ENCODE assay signal across 18 mouse cellular contexts in the genomic region with DNA sequence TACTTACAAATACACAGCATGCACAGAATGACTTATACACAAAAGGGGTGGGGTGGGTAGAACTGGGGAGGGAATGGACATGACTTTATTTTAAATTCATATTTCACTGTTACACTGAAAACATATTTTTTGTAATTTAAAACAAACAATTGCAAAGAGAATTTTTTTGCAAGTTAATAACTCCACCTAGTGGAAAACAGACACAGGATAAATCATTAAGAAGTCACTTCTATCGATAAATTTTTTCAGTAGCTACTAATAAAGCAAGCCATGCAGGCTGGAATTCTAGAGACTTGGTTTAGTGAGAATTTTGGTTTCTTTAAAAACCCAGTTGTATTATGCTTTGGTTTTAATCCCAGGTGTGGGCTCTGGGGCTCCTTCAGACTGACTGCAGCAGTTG.
"Had no signal": no experiment of that assay in that cellular context is flagged by ENCODE, and none has a peak within 500 bp of the region (broad histone marks: within the 10 kb centered on the region; RNA-seq: fewer than 3 reads in every experiment).

No protein-coding gene starts in this region.

- H3K27me3 ChIP-seq: limb, embryonic 13.5 days; liver, embryonic 13.5 days; midbrain, embryonic 12.5 days; midbrain, embryonic 15.5 days; stomach, embryonic 15.5 days had no signal

- DNase-seq: kidney, adult 18-20 months; kidney, postnatal 25 days; liver, embryonic 13.5 days; lung, adult 2 months; lung, postnatal 14 days; lung, postnatal 4 days; right cerebral cortex, adult 18-20 months; right cerebral cortex, postnatal 14 days; spleen, adult 18-20 months; thymus, adult 18-20 months; thymus, postnatal 36 days had no signal

- H3K9ac ChIP-seq: limb, embryonic 13.5 days; liver, embryonic 13.5 days; midbrain, embryonic 12.5 days; midbrain, embryonic 15.5 days; stomach, embryonic 15.5 days had no signal

- H3K9me3 ChIP-seq: limb, embryonic 13.5 days; liver, embryonic 13.5 days; midbrain, embryonic 12.5 days; midbrain, embryonic 15.5 days; stomach, embryonic 15.5 days had no signal

- ATAC-seq: intestine, embryonic 16.5 days; midbrain, embryonic 15.5 days had no signal

- H3K4me3 ChIP-seq: limb, embryonic 13.5 days; liver, embryonic 13.5 days; midbrain, embryonic 12.5 days; midbrain, embryonic 15.5 days; myocyte; stomach, embryonic 15.5 days had no signal

- H3K27ac ChIP-seq: kidney, postnatal 0 days; limb, embryonic 13.5 days; liver, embryonic 13.5 days; midbrain, embryonic 12.5 days; midbrain, embryonic 15.5 days; stomach, embryonic 15.5 days had no signal

- H3K4me1 ChIP-seq: midbrain, embryonic 12.5 days; stomach, embryonic 15.5 days had no signal

- H3K4me2 ChIP-seq: limb, embryonic 13.5 days; liver, embryonic 13.5 days; midbrain, embryonic 12.5 days; midbrain, embryonic 15.5 days; stomach, embryonic 15.5 days had no signal
